Mouse (Mus musculus): ENCODE measurements around the gene 9230102O04Rik. TPM values are rescaled to one million over a fixed set of nuclear protein-coding genes. Genes with fewer than 3 reads are reported as not detected.
A peak's percentile ranks its signal among the peaks of the same experiment; 100 is the strongest.

Gene 9230102O04Rik
- total and polyA plus RNA-seq, 3 experiments, result 4.9 to 13.6 (median 5.0) TPM

- H3K36me3 ChIP-seq (replicated peaks), result no peaks in the 10 kb centered on the region
- DNase-seq (ENCODE audit: low spot score) (no peak), ATAC-seq (ENCODE audit: extremely low read depth, insufficient number of reproducible peaks, low FRiP score, poor library complexity, severe bottlenecking) (no peak)
- TF ChIP-seq GATA2 (IDR thresholded peaks at IDR 0.05; ENCODE audit: borderline replicate concordance, low read depth, low read length) (no peak), POLR2AphosphoS5 (IDR thresholded peaks at IDR 0.05; ENCODE audit: insufficient replicate concordance, low read depth, low read length) (no peak), GATA1 (IDR thresholded peaks at IDR 0.05; ENCODE audit: borderline replicate concordance, low read length) (no peak), CTCF (IDR thresholded peaks at IDR 0.05; ENCODE audit: low read depth, low read length) (no peak), TAL1 (conservative IDR thresholded peaks at IDR 0.05; ENCODE audit: low read depth, low read length) (no peak)
- no peaks in the 10 kb centered on the region for H3K9me3 ChIP-seq (replicated peaks)
- H3K4me1 ChIP-seq (ENCODE audit: insufficient read depth, low read depth, low read length), result peaks cover 94% of the 10 kb centered on the region
- peaks cover 21% of the 10 kb centered on the region for H3K27me3 ChIP-seq (ENCODE audit: insufficient read depth, low read length)
- H3K4me3 ChIP-seq (ENCODE audit: low read depth, low read length), result no peak overlapping the region; the same call in 1 of the 2 replicates
Observed at GRCm38 (mm10) chr2:9893272-9893953, 4.1 kb upstream of the 9230102O04Rik start.

- Histone ChIP-seq H3K4me3 (ENCODE audit: low read depth, low read length) (no peak overlapping the region; the same call in 1 of the 2 replicates), H3K36me3 (replicated peaks) (no peaks in the 10 kb centered on the region), H3K4me1 (ENCODE audit: insufficient read depth, low read depth, low read length) (peaks cover 93% of the 10 kb centered on the region), H3K27me3 (ENCODE audit: insufficient read depth, low read length) (peaks cover 14% of the 10 kb centered on the region), H3K9me3 (replicated peaks) (no peaks in the 10 kb centered on the region)
- ATAC-seq (ENCODE audit: extremely low read depth, insufficient number of reproducible peaks, low FRiP score, poor library complexity, severe bottlenecking), result 0 out of 2 replicates have a peak, but pooled peaks have one; percentile 2
- TF ChIP-seq GATA2 (IDR thresholded peaks at IDR 0.05; ENCODE audit: borderline replicate concordance, low read depth, low read length) (no peak), TAL1 (conservative IDR thresholded peaks at IDR 0.05; ENCODE audit: low read depth, low read length) (peak; percentile 69), CTCF (IDR thresholded peaks at IDR 0.05; ENCODE audit: low read depth, low read length) (no peak), POLR2AphosphoS5 (IDR thresholded peaks at IDR 0.05; ENCODE audit: insufficient replicate concordance, low read depth, low read length) (no peak), GATA1 (IDR thresholded peaks at IDR 0.05; ENCODE audit: borderline replicate concordance, low read length) (no peak)
- no peak for DNase-seq (ENCODE audit: low spot score)
Observed at GRCm38 (mm10) chr2:9892541-9892940, 3.2 kb upstream of the 9230102O04Rik start.

DNA sequence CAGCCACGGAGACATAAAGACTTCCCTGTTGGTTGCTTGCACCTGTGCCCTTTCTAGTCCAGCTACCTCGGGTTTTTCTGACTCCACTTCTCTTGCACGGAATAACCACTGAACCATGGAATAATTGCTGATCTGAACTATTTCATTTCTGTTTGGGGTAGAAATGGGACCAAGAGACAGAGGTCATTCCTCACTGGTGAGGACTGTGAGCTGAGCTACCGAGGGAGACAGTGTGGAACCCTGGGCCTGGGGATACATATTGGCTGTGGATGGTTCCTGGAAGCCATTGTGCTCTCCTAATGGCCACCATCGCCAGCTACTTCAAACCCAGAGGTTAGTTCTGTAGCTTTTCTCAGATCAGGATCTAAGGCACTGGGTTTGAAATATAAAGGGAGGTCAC, 1.6 kb upstream of the 9230102O04Rik start:
- Histone ChIP-seq H3K4me3 (ENCODE audit: low read depth, low read length) (no peak overlapping the region; the same call in 1 of the 2 replicates), H3K9me3 (replicated peaks) (no peaks in the 10 kb centered on the region), H3K27me3 (ENCODE audit: insufficient read depth, low read length) (no peaks in the 10 kb centered on the region), H3K36me3 (replicated peaks) (peaks cover 6% of the 10 kb centered on the region), H3K4me1 (ENCODE audit: insufficient read depth, low read depth, low read length) (peaks cover 92% of the 10 kb centered on the region)
- no peak for DNase-seq (ENCODE audit: low spot score)
- TF ChIP-seq GATA2 (IDR thresholded peaks at IDR 0.05; ENCODE audit: borderline replicate concordance, low read depth, low read length), result no peak
- TF ChIP-seq POLR2AphosphoS5 (IDR thresholded peaks at IDR 0.05; ENCODE audit: insufficient replicate concordance, low read depth, low read length), result no peak
- no peak for TF ChIP-seq GATA1 (IDR thresholded peaks at IDR 0.05; ENCODE audit: borderline replicate concordance, low read length)
- no peak for TF ChIP-seq CTCF (IDR thresholded peaks at IDR 0.05; ENCODE audit: low read depth, low read length)
- TF ChIP-seq TAL1 (conservative IDR thresholded peaks at IDR 0.05; ENCODE audit: low read depth, low read length), result no peak
- ATAC-seq (ENCODE audit: extremely low read depth, insufficient number of reproducible peaks, low FRiP score, poor library complexity, severe bottlenecking), result no peak

DNA sequence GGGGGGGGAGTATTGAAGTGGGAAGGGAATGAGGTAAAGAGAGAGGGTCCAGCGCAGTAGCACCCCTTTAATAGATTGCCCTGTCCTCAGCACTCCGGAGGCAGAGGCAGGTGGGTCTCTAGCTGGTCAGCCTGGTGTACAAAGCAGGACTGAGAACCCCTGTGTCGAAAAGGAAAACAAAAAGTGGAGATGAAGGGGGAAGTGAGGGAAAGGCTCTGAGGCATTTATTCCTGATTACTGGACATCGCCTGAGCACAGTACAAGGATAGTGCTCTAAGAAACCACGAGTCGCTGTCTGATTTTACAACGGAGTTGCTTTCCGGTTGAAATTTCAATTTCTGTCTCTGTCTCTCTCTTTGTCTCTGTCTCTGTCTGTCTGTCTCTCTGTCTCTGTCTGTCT, 911 bp upstream of the 9230102O04Rik start:
- ATAC-seq (ENCODE audit: extremely low read depth, insufficient number of reproducible peaks, low FRiP score, poor library complexity, severe bottlenecking) (no peak), DNase-seq (ENCODE audit: low spot score) (no peak)
- no peaks in the 10 kb centered on the region for H3K9me3 ChIP-seq (replicated peaks)
- peaks cover 3% of the 10 kb centered on the region for H3K27me3 ChIP-seq (ENCODE audit: insufficient read depth, low read length)
- H3K4me1 ChIP-seq (ENCODE audit: insufficient read depth, low read depth, low read length), result peaks cover 92% of the 10 kb centered on the region
- TF ChIP-seq CTCF (IDR thresholded peaks at IDR 0.05; ENCODE audit: low read depth, low read length) (no peak), GATA1 (IDR thresholded peaks at IDR 0.05; ENCODE audit: borderline replicate concordance, low read length) (no peak), TAL1 (conservative IDR thresholded peaks at IDR 0.05; ENCODE audit: low read depth, low read length) (no peak), GATA2 (IDR thresholded peaks at IDR 0.05; ENCODE audit: borderline replicate concordance, low read depth, low read length) (no peak)
- peaks cover 10% of the 10 kb centered on the region for H3K36me3 ChIP-seq (replicated peaks)
- peak overlapping the region; percentile 76; the same call in 1 of the 2 replicates for H3K4me3 ChIP-seq (ENCODE audit: low read depth, low read length)

GRCm38 (mm10) chr2:9889651-9890183, 377 bp upstream of the 9230102O04Rik start, which contains the start of gene Gata3:
TSS of gene Gata3 (minus strand) at chr2:9890034.
- Histone ChIP-seq H3K4me3 (ENCODE audit: low read depth, low read length) (peak within 1 kb of the TSS; percentile 76), H3K4me1 (ENCODE audit: insufficient read depth, low read depth, low read length) (peaks cover 88% of the 10 kb centered on the region), H3K36me3 (replicated peaks) (peaks cover 15% of the 10 kb centered on the region), H3K27me3 (ENCODE audit: insufficient read depth, low read length) (peaks cover 7% of the 10 kb centered on the region), H3K9me3 (replicated peaks) (no peaks in the 10 kb centered on the region)
- DNase-seq (ENCODE audit: low spot score) (peak; percentile 39), ATAC-seq (ENCODE audit: extremely low read depth, insufficient number of reproducible peaks, low FRiP score, poor library complexity, severe bottlenecking) (no peak)
- TF ChIP-seq TAL1 (conservative IDR thresholded peaks at IDR 0.05; ENCODE audit: low read depth, low read length) (no peak), GATA2 (IDR thresholded peaks at IDR 0.05; ENCODE audit: borderline replicate concordance, low read depth, low read length) (no peak)

- Histone ChIP-seq H3K4me3 (ENCODE audit: low read depth, low read length) (peak overlapping the region; percentile 67), H3K4me1 (ENCODE audit: insufficient read depth, low read depth, low read length) (peaks cover 77% of the 10 kb centered on the region), H3K27me3 (ENCODE audit: insufficient read depth, low read length) (peaks cover 25% of the 10 kb centered on the region), H3K9me3 (replicated peaks) (peaks cover 5% of the 10 kb centered on the region; the same call in 1 of the 2 replicates), H3K36me3 (replicated peaks) (peaks cover 32% of the 10 kb centered on the region)
- TF ChIP-seq CTCF (IDR thresholded peaks at IDR 0.05; ENCODE audit: low read depth, low read length), result no peak
- TF ChIP-seq GATA2 (IDR thresholded peaks at IDR 0.05; ENCODE audit: borderline replicate concordance, low read depth, low read length), result no peak
- no peak for TF ChIP-seq TAL1 (conservative IDR thresholded peaks at IDR 0.05; ENCODE audit: low read depth, low read length)
- TF ChIP-seq GATA1 (IDR thresholded peaks at IDR 0.05; ENCODE audit: borderline replicate concordance, low read length), result no peak
- TF ChIP-seq POLR2AphosphoS5 (IDR thresholded peaks at IDR 0.05; ENCODE audit: insufficient replicate concordance, low read depth, low read length), result no peak
- DNase-seq (ENCODE audit: low spot score) (no peak), ATAC-seq (ENCODE audit: extremely low read depth, insufficient number of reproducible peaks, low FRiP score, poor library complexity, severe bottlenecking) (no peak)
Observed at GRCm38 (mm10) chr2:9887636-9888035, 1.7 kb downstream of the 9230102O04Rik start.
